Mouse (Mus musculus) ES-E14 (cell line): ENCODE measurements at regions not wholly inside any gene's neighbourhood (a gene's known extent, or its start where the extent isn't known, plus 50 kb on each side); places are given as distances from the start of the nearest gene placed in this dataset.

Experiments
- DNase-seq: peaks from one replicate; pipeline ENCODE4 v3.0.0-alpha.2; 2013; ENCODE audit warnings: low read depth, low spot score
- H3K27ac ChIP-seq: 2 replicates; pipeline ENCODE4 v1.5.1; 2012; ENCODE audit warnings: low read depth, mild to moderate bottlenecking, low read length, moderate library complexity, mixed read lengths; ENCODE audit not compliant: poor library complexity, insufficient read depth, severe bottlenecking
- H3K36me3 ChIP-seq: 2 replicates; pipeline ENCODE4 v1.6.1; 2012; ENCODE audit warnings: mild to moderate bottlenecking, low read length, moderate library complexity, mixed read lengths; ENCODE audit not compliant: control insufficient read depth, poor library complexity, insufficient read depth, severe bottlenecking
- H3K4me1 ChIP-seq, 2 experiments: fragments of 150-350 bp in 1 of 2; sonication (generic) in 1 of 2; 2 replicates each; pipeline ENCODE4 v1.6.1; 2012; ENCODE audit warnings: low read length in 2 of 2, mild to moderate bottlenecking in 1 of 2, mixed read lengths in 1 of 2; ENCODE audit not compliant: control insufficient read depth in 2 of 2, insufficient read depth in 2 of 2, poor library complexity in 1 of 2
- H3K4me3 ChIP-seq, 2 experiments: fragments of 150-350 bp in 1 of 2; sonication (generic) in 1 of 2; 2 replicates each; pipeline ENCODE4 v1.5.1; 2012; ENCODE audit warnings: low read length in 2 of 2, low read depth in 1 of 2, mild to moderate bottlenecking in 1 of 2, mixed read lengths in 1 of 2; ENCODE audit not compliant: insufficient read depth in 1 of 2, poor library complexity in 1 of 2, severe bottlenecking in 1 of 2
- H3K9ac ChIP-seq: 2 replicates; pipeline ENCODE4 v1.6.1; 2012; ENCODE audit warnings: low read depth, mild to moderate bottlenecking, low read length, mixed read lengths; ENCODE audit not compliant: poor library complexity, insufficient read depth, severe bottlenecking
- H3K9me3 ChIP-seq: fragments of 150-350 bp; sonication (generic); 2 replicates; pipeline ENCODE4 v1.6.1; 2012; ENCODE audit warnings: low read depth, mild to moderate bottlenecking, low read length; ENCODE audit not compliant: control insufficient read depth, insufficient read depth
- CHD2 ChIP-seq: IDR thresholded peaks from 2 replicates; pipeline ENCODE4 v1.6.1; 2014; ENCODE audit warnings: mild to moderate bottlenecking, low read depth, low read length, inconsistent platforms
- HCFC1 ChIP-seq: IDR thresholded peaks from 2 replicates; pipeline ENCODE4 v1.6.1; 2012; ENCODE audit warnings: low read length, inconsistent platforms, borderline replicate concordance; ENCODE audit not compliant: insufficient read depth
- MAFK ChIP-seq: IDR thresholded peaks from 2 replicates; pipeline ENCODE4 v1.6.1; 2014; ENCODE audit warnings: mild to moderate bottlenecking, low read depth, low read length, inconsistent platforms; ENCODE audit not compliant: insufficient read depth
- ZC3H11A ChIP-seq: IDR thresholded peaks from 2 replicates; pipeline ENCODE4 v1.6.1; 2012; ENCODE audit warnings: low read depth, mild to moderate bottlenecking, inconsistent platforms, low read length, borderline replicate concordance
- ZNF384 ChIP-seq: IDR thresholded peaks from 2 replicates; pipeline ENCODE4 v1.6.1; 2012; ENCODE audit warnings: low read depth, low read length, inconsistent platforms
- in situ Hi-C, 2 experiments: fragments of 600-800 bp; cut with MboI; formaldehyde crosslinking; loops; one replicate each; pipeline ENCODE4 v1.15.1; 2025; ENCODE audit warnings: low sequenced_read_pairs in 2 of 2, inconsistent platforms in 1 of 2; ENCODE audit not compliant: unreplicated experiment in 2 of 2

GRCm38 (mm10) chr3:52211303-52211695, 56.8 kb upstream of the Foxo1 start:
- Histone ChIP-seq H3K9me3 (no peaks in the 10 kb centered on the region), H3K27ac (no peak overlapping the region), H3K4me3 (no peak overlapping the region), H3K4me1 (peaks cover 0 to 2% of the 10 kb centered on the region in 2 experiments; a peak in 2 of 4 replicates), H3K9ac (no peak overlapping the region), H3K36me3 (no peaks in the 10 kb centered on the region)
- DNase-seq, result no peak
- TF ChIP-seq HCFC1, result no peak
- no peak for TF ChIP-seq ZC3H11A
- TF ChIP-seq ZNF384, result no peak
- no peak for TF ChIP-seq CHD2
- TF ChIP-seq MAFK, result no peak
- in situ Hi-C loops, result no loop called here

GRCm38 (mm10) chr3:52214114-52214513, 54.0 kb upstream of the Foxo1 start:
- Histone ChIP-seq H3K4me3 (no peak overlapping the region), H3K36me3 (no peaks in the 10 kb centered on the region), H3K27ac (no peak overlapping the region), H3K9ac (no peak overlapping the region), H3K9me3 (no peaks in the 10 kb centered on the region), H3K4me1 (peaks cover 0 to 2% of the 10 kb centered on the region in 2 experiments; a peak in 2 of 4 replicates)
- no peak for TF ChIP-seq ZNF384
- no peak for TF ChIP-seq ZC3H11A
- no peak for TF ChIP-seq MAFK
- no peak for TF ChIP-seq CHD2
- TF ChIP-seq HCFC1, result no peak
- no peak for DNase-seq
- in situ Hi-C loops, result no loop called here

- no peaks in the 10 kb centered on the region for H3K36me3 ChIP-seq
- peaks cover 0 to 2% of the 10 kb centered on the region in 2 experiments; a peak in 2 of 4 replicates for H3K4me1 ChIP-seq
- no peak overlapping the region for H3K9ac ChIP-seq
- no peak for TF ChIP-seq ZC3H11A
- no peak overlapping the region for H3K4me3 ChIP-seq
- in situ Hi-C loops, result no loop called here
- DNase-seq, result no peak
- no peaks in the 10 kb centered on the region for H3K9me3 ChIP-seq
- no peak overlapping the region for H3K27ac ChIP-seq
Observed at GRCm38 (mm10) chr3:52215083-52215482, 53.1 kb upstream of the Foxo1 start.
